7 mouse cellular contexts compared by ENCODE assay signal in genomic region chr4:137487286-137488000, GRCm38 (mm10). TPM values are rescaled to one million over a fixed set of nuclear protein-coding genes. Genes with fewer than 3 reads are reported as not detected.
DNase-seq lines count a peak whose midpoint lies in the region; ATAC-seq and TF ChIP-seq lines count a peak whose summit lies in the region.

No protein-coding gene starts in this region.

- peaks cover 90% of the 10 kb centered on the region for H3K4me1 ChIP-seq in E14TG2a.4 (replicated peaks; ENCODE audit: low read depth, low read length)
- peaks cover 74 to 81% of the 10 kb centered on the region in 2 experiments for H3K4me1 ChIP-seq in heart, embryonic 14.5 days (ENCODE audit: control insufficient read depth in 2 of 2, insufficient read depth in 2 of 2, low read length in 2 of 2)
- H3K4me1 ChIP-seq in neural tube, embryonic 13.5 days (replicated peaks) = peaks cover 61% of the 10 kb centered on the region

- WGBS in heart, embryonic 14.5 days = 12% methylated on average over 10 of the region's 10 CpGs
- WGBS in neural tube, embryonic 13.5 days = 48% methylated on average over 10 of the region's 10 CpGs

- H3K4me3 ChIP-seq in E14TG2a.4 (replicated peaks; ENCODE audit: low read length) = peak overlapping the region; percentile 57
- no peak overlapping the region; a peak in 1 of 4 replicates for H3K4me3 ChIP-seq in heart, embryonic 14.5 days (ENCODE audit: control insufficient read depth in 1 of 2, insufficient read depth in 1 of 2, low read depth in 1 of 2, low read length in 2 of 2)
- H3K4me3 ChIP-seq in neural tube, embryonic 13.5 days = no peak overlapping the region

- ATAC-seq in heart, embryonic 14.5 days (ENCODE audit: insufficient number of reproducible peaks, insufficient read depth, low FRiP score, low read depth) = peak; percentile 38
- peak; percentile 33; the same call in 1 of the 2 replicates for ATAC-seq in neural tube, embryonic 13.5 days (ENCODE audit: low read depth)

- DNase-seq in adrenal gland, postnatal 14 days = peak; percentile 82
- DNase-seq in kidney, postnatal 25 days = peak; percentile 77 to 92
- no peak for DNase-seq in left cerebral cortex, adult 11 months (ENCODE audit: low spot score)
- DNase-seq in right cerebral cortex, postnatal 4 days = no peak

- H3K27me3 ChIP-seq in E14TG2a.4 (ENCODE audit: insufficient read depth, low read length) = no peaks in the 10 kb centered on the region
- H3K27me3 ChIP-seq in heart, embryonic 14.5 days (ENCODE audit: control insufficient read depth, insufficient read depth, low read length) = no peaks in the 10 kb centered on the region
- no peaks in the 10 kb centered on the region; the same call in 1 of the 2 replicates for H3K27me3 ChIP-seq in neural tube, embryonic 13.5 days

- peak overlapping the region; percentile 100 for H3K27ac ChIP-seq in heart, embryonic 14.5 days (replicated peaks in 1 of 2; ENCODE audit: control insufficient read depth in 1 of 2, insufficient read depth in 1 of 2, low read depth in 2 of 2, low read length in 2 of 2)
- peak overlapping the region; percentile 69 for H3K27ac ChIP-seq in neural tube, embryonic 13.5 days (replicated peaks)

- H3K9ac ChIP-seq in heart, embryonic 14.5 days (ENCODE audit: low read length) = peak overlapping the region; percentile 79
- 0 out of 2 replicates have a peak overlapping the region, but pooled peaks have one; percentile 8 for H3K9ac ChIP-seq in neural tube, embryonic 13.5 days

- no peaks in the 10 kb centered on the region for H3K9me3 ChIP-seq in E14TG2a.4 (ENCODE audit: low read length)
- no peaks in the 10 kb centered on the region for H3K9me3 ChIP-seq in heart, embryonic 14.5 days (ENCODE audit: control insufficient read depth, low read length)
- no peaks in the 10 kb centered on the region for H3K9me3 ChIP-seq in neural tube, embryonic 13.5 days

- peaks cover 48% of the 10 kb centered on the region for H3K36me3 ChIP-seq in E14TG2a.4 (ENCODE audit: insufficient read depth, low read length)
- 0 out of 2 replicates have a peak, but pooled peaks cover 3% of the 10 kb centered on the region for H3K36me3 ChIP-seq in heart, embryonic 14.5 days (ENCODE audit: control insufficient read depth, insufficient read depth, low read length)
- no peaks in the 10 kb centered on the region for H3K36me3 ChIP-seq in neural tube, embryonic 13.5 days

- no peak for TF ChIP-seq CTCF in E14TG2a.4 (conservative IDR thresholded peaks at IDR 0.05; ENCODE audit: low read length)

- H3K4me2 ChIP-seq in heart, embryonic 14.5 days (ENCODE audit: low read length) = peak overlapping the region; percentile 61
- no peak overlapping the region for H3K4me2 ChIP-seq in neural tube, embryonic 13.5 days

RNA-seq across cellular contexts. Expression of gene Hspg2, which starts 18.9 kb away (rescaled TPM):
- 230 and 242 TPM in 2 replicates for total RNA-seq in adrenal gland, postnatal 14 days (2021)
- 67.5 and 68.3 TPM in 2 replicates for polyA plus RNA-seq in heart, embryonic 14.5 days (2014; fragmentation: Nextera tagmentation; extraction: Ambion mirVana)
- polyA plus RNA-seq in neural tube, embryonic 13.5 days (2015; fragmentation: Nextera tagmentation; extraction: Ambion mirVana) = 8.6 and 9.6 TPM in 2 replicates

RNA-seq across cellular contexts. Expression of gene 1700013G24Rik, which starts 34.4 kb away (rescaled TPM):
- total RNA-seq in adrenal gland, postnatal 14 days (2021) = not detected in 2 replicates
- not detected in 2 replicates for polyA plus RNA-seq in heart, embryonic 14.5 days (2014; fragmentation: Nextera tagmentation; extraction: Ambion mirVana)
- not detected in 2 replicates for polyA plus RNA-seq in neural tube, embryonic 13.5 days (2015; fragmentation: Nextera tagmentation; extraction: Ambion mirVana)

RNA-seq across cellular contexts. Expression of gene Cela3b, which starts 57.1 kb away (rescaled TPM):
- not detected in 2 replicates for total RNA-seq in adrenal gland, postnatal 14 days (2021)
- polyA plus RNA-seq in heart, embryonic 14.5 days (2014; fragmentation: Nextera tagmentation; extraction: Ambion mirVana) = not detected in 2 replicates
- polyA plus RNA-seq in neural tube, embryonic 13.5 days (2015; fragmentation: Nextera tagmentation; extraction: Ambion mirVana) = not detected in 2 replicates

Comparison
In these comparisons a context has a peak if more than half of its experiments do, and no peak if none do; other contexts are left out.
1. DNase-seq: peak in adrenal gland, postnatal 14 days (single experiment) and kidney, postnatal 25 days (2 of 2); none in left cerebral cortex, adult 11 months (single experiment) and right cerebral cortex, postnatal 4 days (single experiment).